Mouse (Mus musculus) midbrain, embryonic 11.5 days (tissue): ENCODE results near the gene Dse. TPM values are rescaled to one million over a fixed set of nuclear protein-coding genes. Genes with fewer than 3 reads are reported as not detected.

ENCODE experiments used
- ATAC-seq: fragments of 200-750 bp; cut with Nextera tagmentation; 2 replicates; pipeline ENCODE4 v1.8.0; 2017; ENCODE audit warnings: moderate TSS enrichment, moderate library complexity; ENCODE audit not compliant: low FRiP score
- DNase-seq: peaks from one replicate; pipeline ENCODE4 v3.0.0; 2015; ENCODE audit warnings: low spot score; ENCODE audit errors: missing footprints
- H3K27ac ChIP-seq: fragments of 300-500 bp; sonication (generic); 2 replicates; pipeline ENCODE4 v1.5.1; 2014; ENCODE audit warnings: low read depth, low read length
- H3K27me3 ChIP-seq: fragments of 300-500 bp; sonication (generic); 2 replicates; pipeline ENCODE4 v1.6.1; 2014; ENCODE audit warnings: mild to moderate bottlenecking, low read length, moderate library complexity, mixed read lengths; ENCODE audit not compliant: control insufficient read depth, insufficient read depth
- H3K36me3 ChIP-seq: fragments of 300-500 bp; sonication (generic); 2 replicates; pipeline ENCODE4 v1.6.1; 2014; ENCODE audit warnings: mild to moderate bottlenecking, low read length, moderate library complexity, mixed read lengths; ENCODE audit not compliant: control insufficient read depth, insufficient read depth
- H3K4me1 ChIP-seq: fragments of 300-500 bp; sonication (generic); 2 replicates; pipeline ENCODE4 v1.6.1; 2014; ENCODE audit warnings: low read length; ENCODE audit not compliant: control insufficient read depth, insufficient read depth
- H3K4me2 ChIP-seq: fragments of 300-500 bp; sonication (generic); 2 replicates; pipeline ENCODE4 v1.6.1; 2014; ENCODE audit warnings: mild to moderate bottlenecking, moderate library complexity
- H3K4me3 ChIP-seq: fragments of 300-500 bp; sonication (generic); 2 replicates; pipeline ENCODE4 v1.5.1; 2014; ENCODE audit warnings: low read depth, low read length
- H3K9ac ChIP-seq: fragments of 300-500 bp; sonication (generic); 2 replicates; pipeline ENCODE4 v1.6.1; 2014; ENCODE audit warnings: low read length
- H3K9me3 ChIP-seq: fragments of 300-500 bp; sonication (generic); 2 replicates; pipeline ENCODE4 v1.6.1; 2016; ENCODE audit warnings: low read length; ENCODE audit not compliant: control insufficient read depth
- WGBS: fragments of 180-500 bp; shearing (Covaris S2); extraction: QIAGEN DNeasy Blood & Tissue Kit; methylation state at CpG from one replicate; pipeline ENCODE4 v1.1.7; 2014; 5-methylcytosine and 5-hydroxymethylcytosine counted together
- polyA plus RNA-seq: library from polyadenylated mRNA; unstranded; fragments of >200 nt; fragmentation: Nextera tagmentation; extraction: Ambion mirVana; gene quantifications from 2 replicates; pipeline ENCODE4 v1.2.1, GENCODE M21; 2014

Gene Dse
- polyA plus RNA-seq, 1 experiment from 2014 or later: 21.1 TPM

DNA sequence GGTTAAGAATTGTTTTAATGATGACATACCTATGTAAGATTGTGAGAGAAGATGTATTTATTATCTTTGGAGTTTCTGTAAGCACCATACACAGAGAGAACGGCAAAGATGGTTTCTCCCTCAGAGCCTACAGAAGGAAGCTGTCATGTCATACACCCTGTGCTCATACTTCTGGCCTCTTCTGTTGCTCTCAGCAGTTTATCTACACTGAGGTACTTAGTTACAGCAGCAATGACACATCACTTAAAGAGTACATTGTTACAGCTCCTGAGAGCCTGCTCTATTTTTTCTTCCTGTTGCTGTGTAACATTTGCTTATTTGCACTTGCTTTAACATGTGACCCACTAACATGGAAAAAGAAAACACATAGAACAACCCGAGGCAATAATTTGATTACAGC lies 40.5 kb downstream of the Dse start:
- Histone ChIP-seq H3K9ac (no peak overlapping the region), H3K9me3 (no peaks in the 10 kb centered on the region), H3K36me3 (no peaks in the 10 kb centered on the region), H3K27me3 (no peaks in the 10 kb centered on the region), H3K4me2 (no peak overlapping the region), H3K4me3 (no peak overlapping the region), H3K27ac (no peak overlapping the region), H3K4me1 (no peaks in the 10 kb centered on the region)
- no peak for ATAC-seq
- DNase-seq: no peak
- 84% methylated on average over 2 of the region's 2 CpGs for WGBS

DNA sequence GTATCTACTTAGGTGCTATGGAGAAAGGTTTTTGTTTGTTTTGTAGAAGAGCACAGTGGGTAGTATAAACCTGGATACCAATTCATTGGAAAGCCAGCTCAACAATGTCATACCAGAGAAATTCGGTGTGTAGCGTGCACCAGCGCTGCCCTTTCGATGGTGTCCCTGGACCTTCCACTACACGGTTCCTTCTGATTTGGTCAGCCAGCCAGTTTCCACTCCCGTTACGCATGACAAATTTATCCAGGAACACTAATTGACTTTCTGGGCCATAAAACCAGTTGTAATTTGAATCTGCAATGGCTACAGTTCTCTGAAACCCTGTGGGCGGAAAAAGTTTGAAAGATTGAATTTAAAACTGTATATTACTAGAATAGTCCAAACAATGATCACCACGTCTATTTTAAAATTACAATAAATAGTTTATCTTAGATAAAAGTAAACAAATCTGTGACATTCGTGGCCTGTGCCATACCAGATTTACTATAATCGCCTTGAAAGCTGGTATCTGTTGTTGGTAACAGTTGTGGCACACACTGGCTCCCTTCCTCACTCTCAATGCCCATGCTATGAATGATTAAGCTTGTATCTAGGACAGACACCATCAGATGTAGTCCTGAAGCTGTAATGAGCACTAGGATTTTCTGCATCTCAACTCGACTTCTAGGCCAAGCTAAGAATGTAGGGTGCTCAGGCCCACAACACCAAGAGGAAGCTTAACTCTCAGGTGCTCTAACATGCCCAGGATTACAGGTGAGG lies 51.5 kb downstream of the Dse start:
- no peak for ATAC-seq
- Histone ChIP-seq H3K4me2 (no peak overlapping the region), H3K4me3 (no peak overlapping the region), H3K4me1 (no peaks in the 10 kb centered on the region), H3K36me3 (no peaks in the 10 kb centered on the region), H3K27me3 (no peaks in the 10 kb centered on the region), H3K9me3 (no peaks in the 10 kb centered on the region), H3K9ac (no peak overlapping the region), H3K27ac (no peak overlapping the region)
- WGBS: 90% methylated on average over 12 of the region's 12 CpGs
- no peak for DNase-seq

DNA sequence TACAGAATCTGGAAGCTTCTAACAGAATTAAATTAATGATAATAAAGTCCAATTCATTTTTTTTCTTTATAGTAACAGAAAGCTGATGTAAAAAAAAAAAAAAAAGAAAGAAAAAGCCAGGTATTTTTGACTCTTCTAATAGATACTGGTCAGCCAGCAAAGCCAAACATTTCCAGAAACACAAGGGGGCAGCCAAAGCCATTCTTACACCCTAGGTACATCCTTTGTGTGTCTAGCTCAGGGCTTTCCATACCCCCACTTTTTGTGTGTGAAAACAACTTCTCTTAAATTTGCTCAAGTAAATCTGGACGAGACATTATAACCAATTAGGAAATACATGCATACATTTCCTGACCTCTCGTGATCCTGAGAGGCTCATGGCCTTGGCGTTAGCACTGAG lies 55.7 kb downstream of the Dse start:
- no peaks in the 10 kb centered on the region for H3K4me1 ChIP-seq
- no peak overlapping the region for H3K4me3 ChIP-seq
- H3K9ac ChIP-seq: no peak overlapping the region
- 78% methylated on average over 3 of the region's 3 CpGs for WGBS
- H3K9me3 ChIP-seq: no peaks in the 10 kb centered on the region
- no peak overlapping the region for H3K4me2 ChIP-seq
- DNase-seq (no peak), ATAC-seq (no peak)
- no peak overlapping the region for H3K27ac ChIP-seq
- no peaks in the 10 kb centered on the region for H3K27me3 ChIP-seq
- H3K36me3 ChIP-seq: no peaks in the 10 kb centered on the region

- no peak for ATAC-seq
- no peaks in the 10 kb centered on the region for H3K4me1 ChIP-seq
- H3K36me3 ChIP-seq: no peaks in the 10 kb centered on the region
- WGBS: 55% methylated on average over 6 of the region's 6 CpGs
- no peak overlapping the region for H3K27ac ChIP-seq
- H3K9ac ChIP-seq: no peak overlapping the region
- H3K4me3 ChIP-seq: no peak overlapping the region
- DNase-seq: no peak
- no peak overlapping the region for H3K4me2 ChIP-seq
- no peaks in the 10 kb centered on the region for H3K9me3 ChIP-seq
- no peaks in the 10 kb centered on the region for H3K27me3 ChIP-seq
Measured at GRCm38 (mm10) chr10:34150454-34150853, 57.1 kb downstream of the Dse start.

DNA sequence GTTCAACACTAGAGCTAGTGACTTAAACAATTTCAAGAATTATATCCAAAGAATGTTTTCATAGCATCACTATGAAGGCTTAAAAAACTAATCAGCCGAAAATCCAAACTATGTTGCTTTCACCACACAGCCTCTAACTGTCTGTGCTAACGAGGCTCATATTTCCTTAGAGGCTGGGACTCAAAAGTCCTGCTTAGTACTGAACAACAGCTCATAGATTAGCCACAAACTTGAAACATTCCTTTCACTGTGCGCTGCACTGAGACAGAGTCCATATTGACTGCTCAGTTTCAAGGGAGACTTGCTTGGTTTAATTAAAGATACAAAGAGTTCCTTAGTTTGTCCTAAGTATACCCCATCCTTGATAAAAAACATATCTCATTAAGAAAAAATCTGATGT lies 57.7 kb downstream of the Dse start:
- no peak overlapping the region for H3K4me2 ChIP-seq
- WGBS: 74% methylated on average over 3 of the region's 3 CpGs
- ATAC-seq (no peak), DNase-seq (no peak)
- no peak overlapping the region for H3K27ac ChIP-seq
- H3K9ac ChIP-seq: no peak overlapping the region
- H3K9me3 ChIP-seq: no peaks in the 10 kb centered on the region
- no peaks in the 10 kb centered on the region for H3K4me1 ChIP-seq
- no peak overlapping the region for H3K4me3 ChIP-seq
- no peaks in the 10 kb centered on the region for H3K36me3 ChIP-seq
- H3K27me3 ChIP-seq: no peaks in the 10 kb centered on the region

DNA sequence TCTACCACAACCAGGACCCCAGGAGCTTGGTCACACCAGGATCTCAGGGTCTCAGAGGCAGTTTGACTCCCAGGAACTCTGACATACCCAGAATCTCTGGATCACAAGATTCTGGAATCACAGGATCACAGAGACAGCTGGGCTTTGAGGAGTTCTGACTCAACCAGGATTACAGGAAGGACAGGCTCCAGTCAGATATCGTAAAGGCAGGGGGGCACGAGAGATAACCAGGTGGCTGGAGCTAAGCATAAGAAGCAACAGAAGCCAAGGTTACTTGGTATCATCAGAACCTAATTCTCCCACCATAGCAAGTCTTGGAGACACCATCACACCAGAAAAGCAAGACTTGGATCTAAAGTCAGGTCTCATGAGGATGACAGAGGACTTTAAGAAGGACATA lies 65.8 kb downstream of the Dse start:
- no peak for ATAC-seq
- no peak overlapping the region for H3K27ac ChIP-seq
- no peaks in the 10 kb centered on the region for H3K9me3 ChIP-seq
- 88% methylated on average over 2 of the region's 2 CpGs for WGBS
- no peaks in the 10 kb centered on the region for H3K27me3 ChIP-seq
- no peaks in the 10 kb centered on the region for H3K4me1 ChIP-seq
- H3K9ac ChIP-seq: no peak overlapping the region
- no peaks in the 10 kb centered on the region for H3K36me3 ChIP-seq
- DNase-seq: no peak
- H3K4me3 ChIP-seq: no peak overlapping the region
- no peak overlapping the region for H3K4me2 ChIP-seq

DNA sequence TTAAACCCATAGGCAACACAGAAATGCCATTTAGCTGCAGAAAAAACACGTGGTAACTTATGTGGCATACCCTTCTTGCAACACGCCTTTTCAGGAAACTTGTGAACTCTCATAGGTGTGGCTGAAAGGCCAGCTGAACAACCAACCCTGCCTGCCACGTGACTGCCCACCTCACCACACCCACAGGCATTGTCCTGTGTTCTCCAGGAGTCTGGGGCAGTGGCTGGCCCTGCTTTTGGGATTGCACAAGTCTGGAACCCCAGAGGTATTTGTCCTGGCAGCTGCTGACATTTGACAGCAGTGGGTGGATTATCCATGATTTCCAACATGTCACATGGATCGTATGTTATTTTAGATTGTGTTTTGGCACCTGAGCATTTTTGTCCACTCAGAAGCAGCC lies 67.7 kb downstream of the Dse start:
- Histone ChIP-seq H3K27ac (no peak overlapping the region), H3K27me3 (no peaks in the 10 kb centered on the region), H3K4me1 (no peaks in the 10 kb centered on the region), H3K9ac (no peak overlapping the region), H3K4me2 (no peak overlapping the region), H3K4me3 (no peak overlapping the region), H3K36me3 (no peaks in the 10 kb centered on the region), H3K9me3 (no peaks in the 10 kb centered on the region)
- DNase-seq: no peak
- no peak for ATAC-seq
- WGBS: 76% methylated on average over 4 of the region's 4 CpGs

DNA sequence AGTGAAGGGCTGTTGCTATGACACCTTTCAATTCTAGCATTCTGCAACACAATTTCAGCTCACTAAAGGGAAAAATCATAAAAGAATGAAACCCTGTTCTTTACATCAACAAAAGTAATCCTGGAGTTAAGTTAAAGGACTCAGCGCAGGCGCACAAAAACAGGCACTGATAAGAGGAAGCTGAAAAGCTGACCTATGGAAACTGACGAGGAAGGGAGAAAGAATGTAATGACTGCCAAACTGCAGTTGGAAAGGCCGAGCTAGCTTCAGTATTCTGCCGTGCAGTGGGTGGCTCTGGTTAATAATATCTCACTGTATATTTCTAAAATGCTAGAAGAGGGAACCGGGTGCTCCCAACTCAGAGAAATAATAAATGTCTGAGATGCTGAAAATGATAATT lies 69.5 kb downstream of the Dse start:
- Histone ChIP-seq H3K9ac (no peak overlapping the region), H3K27ac (no peak overlapping the region), H3K4me3 (no peak overlapping the region), H3K27me3 (no peaks in the 10 kb centered on the region), H3K4me1 (no peaks in the 10 kb centered on the region), H3K4me2 (no peak overlapping the region), H3K36me3 (no peaks in the 10 kb centered on the region), H3K9me3 (no peaks in the 10 kb centered on the region)
- ATAC-seq (no peak), DNase-seq (no peak)
- 68% methylated on average over 6 of the region's 6 CpGs for WGBS

GRCm38 (mm10) chr10:34136432-34136831 lies 71.1 kb downstream of the Dse start:
- DNase-seq (no peak), ATAC-seq (peak; percentile 35; the same call in 1 of the 2 replicates)

More at GRCm38 (mm10) chr10:34136432-34136831, 71.1 kb downstream of the Dse start:
- Histone ChIP-seq H3K4me2 (no peak overlapping the region), H3K27me3 (no peaks in the 10 kb centered on the region), H3K36me3 (no peaks in the 10 kb centered on the region), H3K4me3 (no peak overlapping the region), H3K9ac (no peak overlapping the region), H3K9me3 (no peaks in the 10 kb centered on the region), H3K27ac (no peak overlapping the region), H3K4me1 (no peaks in the 10 kb centered on the region)
- WGBS: 16% methylated on average over 6 of the region's 6 CpGs
